Mouse (Mus musculus) small intestine, adult 2 months (tissue): ENCODE measurements around the gene Plekhg1. TPM values are rescaled to one million over a fixed set of nuclear protein-coding genes. Genes with fewer than 3 reads are reported as not detected.

ENCODE experiments used
- H3K27ac ChIP-seq: fragments of 200-500 bp; 2 replicates; pipeline ENCODE4 v1.5.1; 2012; ENCODE audit warnings: low read depth, low read length, control low read depth, inconsistent platforms; ENCODE audit not compliant: insufficient read depth
- H3K27me3 ChIP-seq: fragments of 200-500 bp; 2 replicates; pipeline ENCODE4 v1.6.1; 2012; ENCODE audit warnings: mild to moderate bottlenecking, moderate library complexity, low read length, inconsistent platforms; ENCODE audit not compliant: control insufficient read depth, insufficient read depth
- H3K36me3 ChIP-seq: fragments of 200-500 bp; 2 replicates; pipeline ENCODE4 v1.6.1; 2012; ENCODE audit warnings: mild to moderate bottlenecking, low read length, control low read depth, inconsistent platforms; ENCODE audit not compliant: control insufficient read depth, insufficient read depth
- H3K4me1 ChIP-seq: fragments of 200-500 bp; 2 replicates; pipeline ENCODE4 v1.6.1; 2012; ENCODE audit warnings: low read length, inconsistent platforms, mixed read lengths; ENCODE audit not compliant: control insufficient read depth, insufficient read depth, insufficient read length
- H3K4me3 ChIP-seq: fragments of 200-500 bp; 2 replicates; pipeline ENCODE4 v1.5.1; 2012; ENCODE audit warnings: low read depth, mild to moderate bottlenecking, control low read depth, inconsistent platforms, low read length, moderate library complexity
- CTCF ChIP-seq: fragments of 200-500 bp; IDR thresholded peaks from 2 replicates; pipeline ENCODE4 v1.5.1; 2012; ENCODE audit warnings: low read depth, mild to moderate bottlenecking, control low read depth, inconsistent platforms, low read length, moderate library complexity, mixed read lengths; ENCODE audit not compliant: insufficient replicate concordance, insufficient read length; ENCODE audit errors: extremely low read depth
- POLR2A ChIP-seq: fragments of 200-500 bp; IDR thresholded peaks from 2 replicates; pipeline ENCODE4 v1.6.1; 2012; ENCODE audit warnings: low read depth, mild to moderate bottlenecking, control low read depth, inconsistent platforms, low read length, moderate library complexity
- WGBS: fragments of 180-500 bp; shearing (Covaris S2); methylation state at CpG from one replicate; pipeline ENCODE4 v1.1.7; 2018; 5-methylcytosine and 5-hydroxymethylcytosine counted together
- polyA plus RNA-seq: library from polyadenylated mRNA; depleted of rRNA; stranded (reverse); fragments of >200 nt; gene quantifications from 2 replicates; pipeline ENCODE4 v1.2.3, GENCODE M21; 2012

Gene Plekhg1
- polyA plus RNA-seq, 1 experiment: 1.7 TPM

DNA sequence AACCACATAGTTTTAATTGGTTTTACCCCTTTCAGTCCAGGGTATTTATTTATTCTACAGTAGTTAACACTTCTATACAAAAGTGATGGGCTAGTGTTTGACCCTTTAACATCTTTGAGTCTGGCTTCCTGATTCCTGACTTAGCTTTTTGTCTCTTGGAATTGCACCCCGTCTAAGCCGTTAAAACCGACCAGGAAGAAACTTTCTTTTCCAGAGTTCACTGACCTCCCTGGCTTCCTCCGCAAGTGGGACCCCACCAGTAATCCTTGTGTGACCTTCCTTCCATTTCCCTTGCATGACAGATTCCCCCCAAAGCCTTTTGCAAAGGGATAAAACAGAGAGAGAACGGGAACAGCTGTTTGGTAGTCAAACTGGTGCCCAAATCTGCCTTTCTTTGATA lies 1.6 kb downstream of the Plekhg1 start:
- Histone ChIP-seq H3K27ac (no peak overlapping the region), H3K4me1 (peaks cover 7% of the 10 kb centered on the region; the same call in 1 of the 2 replicates), H3K27me3 (no peaks in the 10 kb centered on the region), H3K36me3 (no peaks in the 10 kb centered on the region), H3K4me3 (no peak overlapping the region)
- TF ChIP-seq CTCF (no peak), POLR2A (no peak)
- WGBS: 27% methylated on average over 5 of the region's 5 CpGs

DNA sequence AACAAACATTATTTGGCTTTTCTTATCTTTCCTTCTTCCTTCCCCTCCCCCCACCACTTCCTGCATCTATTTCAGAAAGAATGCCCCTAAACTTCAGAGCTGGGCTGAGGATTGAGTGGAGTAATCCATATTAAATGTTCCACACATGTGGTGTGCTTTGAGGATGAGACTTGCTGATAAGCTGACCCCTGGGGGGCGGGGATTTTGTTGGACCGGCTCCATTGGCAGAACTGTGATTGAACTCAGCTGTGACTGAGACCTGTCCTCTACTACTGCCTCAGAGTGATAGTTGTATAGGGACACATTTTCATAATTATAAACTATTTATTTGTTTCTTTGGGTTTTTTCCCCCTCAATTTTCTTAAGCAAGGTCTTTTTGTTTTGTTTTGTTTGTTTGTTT lies 2.9 kb downstream of the Plekhg1 start:
- peaks cover 17% of the 10 kb centered on the region; the same call in 1 of the 2 replicates for H3K4me1 ChIP-seq
- H3K27ac ChIP-seq: no peak overlapping the region
- no peak overlapping the region for H3K4me3 ChIP-seq
- H3K36me3 ChIP-seq: no peaks in the 10 kb centered on the region
- TF ChIP-seq POLR2A (no peak), CTCF (no peak)
- no peaks in the 10 kb centered on the region for H3K27me3 ChIP-seq
- 54% methylated on average over 2 of the region's 2 CpGs for WGBS

DNA sequence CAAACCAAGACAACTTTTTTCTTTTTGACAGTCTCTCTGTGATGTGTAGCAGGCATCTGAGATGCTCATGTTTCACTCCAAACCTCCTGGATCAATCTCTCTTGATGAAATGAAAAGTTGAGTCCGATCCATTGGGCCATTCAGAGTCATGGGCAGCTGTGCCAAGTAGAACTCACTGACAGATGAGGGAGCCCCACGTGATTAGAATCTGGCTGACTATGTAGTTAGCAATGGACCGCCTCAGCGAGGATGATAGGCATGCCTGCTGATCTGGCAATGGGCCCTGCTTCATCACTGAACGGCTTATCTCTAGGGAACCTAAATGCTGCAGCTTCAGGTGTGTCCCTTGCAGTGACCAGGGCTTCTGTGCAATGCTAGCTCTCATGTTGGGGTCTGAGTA lies 3.7 kb downstream of the Plekhg1 start:
- no peaks in the 10 kb centered on the region for H3K36me3 ChIP-seq
- H3K27ac ChIP-seq: no peak overlapping the region
- 22% methylated on average over 5 of the region's 5 CpGs for WGBS
- TF ChIP-seq CTCF (no peak), POLR2A (no peak)
- peaks cover 20% of the 10 kb centered on the region; the same call in 1 of the 2 replicates for H3K4me1 ChIP-seq
- H3K27me3 ChIP-seq: no peaks in the 10 kb centered on the region
- no peak overlapping the region for H3K4me3 ChIP-seq

DNA sequence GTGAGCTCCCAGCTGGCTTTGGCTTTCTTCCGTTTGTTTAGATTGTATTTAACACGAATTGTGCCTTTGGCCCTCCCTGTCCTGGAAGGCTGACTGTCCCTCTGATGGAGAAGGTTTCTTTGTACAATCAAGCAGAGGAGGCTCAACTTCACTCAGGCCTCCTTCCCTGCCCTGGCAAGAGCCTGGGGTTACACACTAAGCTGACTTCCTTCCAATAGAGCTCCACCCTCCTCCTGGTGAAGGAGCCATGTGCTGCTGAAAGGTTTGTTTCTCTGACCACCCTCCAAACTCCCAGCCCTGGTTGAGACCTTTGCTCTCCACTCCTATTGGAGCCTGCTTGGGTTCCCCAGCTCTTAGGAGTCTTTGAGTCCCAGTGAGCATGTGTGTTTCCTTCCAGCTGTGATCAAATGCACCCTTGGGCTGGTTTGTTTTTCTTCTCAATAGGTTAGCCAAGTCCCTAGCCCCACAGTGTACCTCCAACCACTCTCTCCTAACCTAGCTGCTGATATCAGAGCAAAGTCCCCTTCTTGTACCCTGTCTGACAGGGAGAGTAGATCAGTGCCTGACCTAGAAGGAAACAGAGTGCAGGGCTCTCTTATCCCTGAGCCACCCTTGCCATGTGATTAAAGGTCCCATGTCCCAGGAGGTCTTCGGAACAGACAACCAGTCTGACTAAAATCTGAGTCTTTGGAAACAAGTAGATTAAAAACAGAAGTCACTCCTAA lies 6.8 kb downstream of the Plekhg1 start:
- Histone ChIP-seq H3K27me3 (no peaks in the 10 kb centered on the region), H3K36me3 (no peaks in the 10 kb centered on the region), H3K4me3 (no peak overlapping the region), H3K27ac (peak overlapping the region; percentile 33), H3K4me1 (peaks cover 21% of the 10 kb centered on the region; the same call in 1 of the 2 replicates)
- WGBS: 19% methylated on average over 3 of the region's 3 CpGs
- TF ChIP-seq CTCF: no peak
- no peak for TF ChIP-seq POLR2A

GRCm38 (mm10) chr10:3749580-3749979 lies 9.4 kb downstream of the Plekhg1 start:
- no peak overlapping the region for H3K4me3 ChIP-seq
- H3K36me3 ChIP-seq: no peaks in the 10 kb centered on the region
- peaks cover 21% of the 10 kb centered on the region; the same call in 1 of the 2 replicates for H3K4me1 ChIP-seq
- peak overlapping the region; percentile 41; the same call in 1 of the 2 replicates for H3K27ac ChIP-seq
- WGBS: 19% methylated on average over 1 of the region's 1 CpGs
- no peaks in the 10 kb centered on the region for H3K27me3 ChIP-seq
- TF ChIP-seq POLR2A (no peak), CTCF (no peak)

GRCm38 (mm10) chr10:3761992-3762391 lies 21.8 kb downstream of the Plekhg1 start:
- TF ChIP-seq CTCF: no peak
- no peak for TF ChIP-seq POLR2A
- Histone ChIP-seq H3K27me3 (no peaks in the 10 kb centered on the region), H3K27ac (no peak overlapping the region), H3K4me1 (no peaks in the 10 kb centered on the region), H3K36me3 (no peaks in the 10 kb centered on the region), H3K4me3 (no peak overlapping the region)
- 76% methylated on average over 5 of the region's 5 CpGs for WGBS

- Histone ChIP-seq H3K4me3 (no peak overlapping the region), H3K36me3 (no peaks in the 10 kb centered on the region), H3K4me1 (no peaks in the 10 kb centered on the region), H3K27ac (no peak overlapping the region), H3K27me3 (no peaks in the 10 kb centered on the region)
- TF ChIP-seq CTCF (no peak), POLR2A (no peak)
- WGBS: 60% methylated on average over 3 of the region's 3 CpGs
Measured at GRCm38 (mm10) chr10:3763199-3763598, 23.0 kb downstream of the Plekhg1 start.

- H3K4me3 ChIP-seq: no peak overlapping the region
- WGBS: 69% methylated on average over 5 of the region's 5 CpGs
- no peaks in the 10 kb centered on the region for H3K36me3 ChIP-seq
- H3K27me3 ChIP-seq: no peaks in the 10 kb centered on the region
- no peak for TF ChIP-seq POLR2A
- TF ChIP-seq CTCF: no peak
- H3K4me1 ChIP-seq: no peaks in the 10 kb centered on the region; the same call in 1 of the 2 replicates
- no peak overlapping the region for H3K27ac ChIP-seq
Measured at GRCm38 (mm10) chr10:3769131-3769530, 29.0 kb downstream of the Plekhg1 start.
